Mouse (Mus musculus): ENCODE measurements around the gene Sec63. TPM values are rescaled to one million over a fixed set of nuclear protein-coding genes. Genes with fewer than 3 reads are reported as not detected.

The Sec63 gene
- polyA plus RNA-seq, 1 experiment from 2014 or later: 24.1 TPM

DNA sequence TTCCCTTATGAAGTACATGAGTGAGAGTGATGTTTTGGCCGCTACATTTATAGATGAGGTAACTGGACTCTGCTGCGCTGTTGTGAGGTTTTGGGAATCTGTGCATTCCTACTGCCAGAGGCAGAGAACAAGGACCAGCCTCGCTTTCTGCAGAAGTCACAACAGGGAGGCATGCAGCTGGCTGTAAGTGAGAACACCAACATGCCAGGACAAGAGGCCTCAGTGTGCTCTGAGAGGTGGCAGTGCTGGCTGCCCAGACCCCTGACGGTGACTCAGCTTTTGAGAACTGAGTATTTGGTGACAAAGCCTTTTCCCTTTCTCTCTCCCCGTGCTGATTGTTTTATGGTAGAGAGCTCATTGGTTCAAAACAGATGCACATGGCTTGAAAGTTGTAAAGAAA is 103.4 kb downstream of the Sec63 start:
- H3K4me3 ChIP-seq (replicated peaks; ENCODE audit: low read length): no peak overlapping the region
- no peak overlapping the region for H3K27ac ChIP-seq (ENCODE audit: low read length)
- no peak for ATAC-seq
- 24% methylated on average over 5 of the region's 5 CpGs for WGBS
- H3K9me3 ChIP-seq (ENCODE audit: control insufficient read depth, low read length): no peaks in the 10 kb centered on the region
- H3K4me2 ChIP-seq (ENCODE audit: low read length): no peak overlapping the region
- no peaks in the 10 kb centered on the region for H3K36me3 ChIP-seq (ENCODE audit: control insufficient read depth, insufficient read depth)
- H3K4me1 ChIP-seq (replicated peaks; ENCODE audit: control insufficient read depth, insufficient read depth, low read length): peaks cover 36% of the 10 kb centered on the region
- H3K27me3 ChIP-seq (replicated peaks; ENCODE audit: control insufficient read depth, insufficient read depth, low read length): peaks cover 6% of the 10 kb centered on the region
- no peak overlapping the region for H3K9ac ChIP-seq (replicated peaks; ENCODE audit: low read depth, low read length)

DNA sequence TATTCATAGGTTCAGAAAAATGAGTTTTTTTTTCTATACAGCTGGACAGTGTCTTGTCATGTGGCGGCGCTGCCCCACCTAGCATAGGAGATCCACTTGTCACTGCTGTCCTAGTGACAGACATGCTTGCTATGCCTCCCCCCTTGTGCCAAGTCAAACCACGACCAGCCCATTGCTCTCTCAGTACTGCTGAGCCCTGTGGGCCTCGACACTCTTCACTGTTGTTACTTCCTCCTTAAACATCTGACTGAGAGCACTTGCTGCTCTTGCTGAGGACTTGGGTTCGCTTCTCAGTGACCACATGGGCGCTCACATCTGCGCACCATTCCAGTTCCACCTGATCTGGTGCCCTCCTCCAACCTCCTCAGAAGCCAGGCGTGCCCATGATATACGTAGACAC is 107.1 kb downstream of the Sec63 start:
- no peak for ATAC-seq
- Histone ChIP-seq H3K9ac (replicated peaks; ENCODE audit: low read depth, low read length) (no peak overlapping the region), H3K4me3 (replicated peaks; ENCODE audit: low read length) (no peak overlapping the region), H3K36me3 (ENCODE audit: control insufficient read depth, insufficient read depth) (no peaks in the 10 kb centered on the region), H3K27ac (ENCODE audit: low read length) (no peak overlapping the region), H3K9me3 (ENCODE audit: control insufficient read depth, low read length) (no peaks in the 10 kb centered on the region), H3K27me3 (replicated peaks; ENCODE audit: control insufficient read depth, insufficient read depth, low read length) (peaks cover 4% of the 10 kb centered on the region; the same call in 1 of the 2 replicates), H3K4me2 (ENCODE audit: low read length) (no peak overlapping the region), H3K4me1 (replicated peaks; ENCODE audit: control insufficient read depth, insufficient read depth, low read length) (peaks cover 35% of the 10 kb centered on the region)
- 96% methylated on average over 9 of the region's 9 CpGs for WGBS

DNA sequence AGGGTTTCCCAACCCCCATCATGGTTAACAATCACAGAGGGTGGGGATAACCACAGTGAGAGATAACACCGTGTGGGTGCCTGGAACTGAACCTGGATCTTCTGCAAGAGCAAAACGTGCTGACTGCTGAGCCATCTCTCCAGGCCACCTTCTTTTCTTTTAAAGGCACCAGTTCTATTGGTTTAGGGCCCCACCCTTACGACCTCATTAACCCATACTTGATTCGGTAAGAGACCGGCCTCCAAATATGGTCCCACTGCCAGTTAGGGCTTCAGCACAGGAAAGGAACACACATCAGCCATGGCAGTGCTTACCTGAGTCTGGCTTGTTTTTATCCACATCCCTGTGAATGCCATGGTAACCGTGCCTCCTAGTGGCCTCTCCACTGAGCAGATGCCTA is 108.2 kb downstream of the Sec63 start:
- Histone ChIP-seq H3K36me3 (ENCODE audit: control insufficient read depth, insufficient read depth) (no peaks in the 10 kb centered on the region), H3K4me3 (replicated peaks; ENCODE audit: low read length) (no peak overlapping the region), H3K9me3 (ENCODE audit: control insufficient read depth, low read length) (no peaks in the 10 kb centered on the region), H3K9ac (replicated peaks; ENCODE audit: low read depth, low read length) (no peak overlapping the region), H3K27me3 (replicated peaks; ENCODE audit: control insufficient read depth, insufficient read depth, low read length) (peaks cover 4% of the 10 kb centered on the region; the same call in 1 of the 2 replicates), H3K4me2 (ENCODE audit: low read length) (no peak overlapping the region), H3K27ac (ENCODE audit: low read length) (no peak overlapping the region), H3K4me1 (replicated peaks; ENCODE audit: control insufficient read depth, insufficient read depth, low read length) (peaks cover 26% of the 10 kb centered on the region)
- 83% methylated on average over 6 of the region's 6 CpGs for WGBS
- no peak for ATAC-seq

DNA sequence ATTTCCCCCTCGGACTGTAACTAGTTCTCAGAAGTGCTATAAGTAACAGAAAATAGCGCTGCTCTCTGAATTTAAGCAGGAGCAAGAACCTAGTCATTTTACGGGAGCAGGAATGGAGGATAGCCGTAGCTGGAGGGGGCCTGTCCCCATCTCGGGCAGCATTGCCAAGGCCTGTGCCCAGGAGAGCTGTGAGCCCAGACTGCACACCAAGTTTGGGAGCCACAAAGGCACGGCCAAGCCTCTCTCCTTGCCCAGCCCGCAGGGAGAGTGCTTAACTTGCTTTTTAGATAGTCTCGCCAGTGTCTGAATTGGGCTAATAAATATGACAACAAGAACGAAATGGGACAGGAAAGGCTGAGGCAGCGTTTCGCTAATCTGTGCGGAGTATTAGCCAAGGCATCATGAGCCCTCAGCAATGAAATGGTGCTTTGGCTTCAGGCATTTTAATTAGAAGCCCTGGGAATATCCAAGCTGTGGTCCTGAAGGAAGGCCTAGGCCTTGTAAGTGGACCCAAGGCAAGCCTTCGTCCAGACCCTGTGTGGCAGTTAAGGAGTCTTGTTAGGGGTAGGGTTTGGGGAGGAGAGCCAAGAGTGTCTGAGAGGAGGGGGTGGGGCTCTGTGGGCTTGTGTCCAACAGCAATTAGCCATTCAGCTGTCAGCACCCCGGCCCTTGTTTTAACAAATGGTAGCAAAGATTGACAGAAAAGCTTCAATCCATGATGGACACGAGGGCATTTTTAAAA is 111.1 kb downstream of the Sec63 start:
- Histone ChIP-seq H3K4me3 (replicated peaks; ENCODE audit: low read length) (no peak overlapping the region), H3K9me3 (ENCODE audit: control insufficient read depth, low read length) (no peaks in the 10 kb centered on the region), H3K4me2 (ENCODE audit: low read length) (peak overlapping the region; percentile 20), H3K36me3 (ENCODE audit: control insufficient read depth, insufficient read depth) (no peaks in the 10 kb centered on the region), H3K27me3 (replicated peaks; ENCODE audit: control insufficient read depth, insufficient read depth, low read length) (no peaks in the 10 kb centered on the region; the same call in 1 of the 2 replicates), H3K9ac (replicated peaks; ENCODE audit: low read depth, low read length) (no peak overlapping the region), H3K4me1 (replicated peaks; ENCODE audit: control insufficient read depth, insufficient read depth, low read length) (peaks cover 18% of the 10 kb centered on the region), H3K27ac (ENCODE audit: low read length) (peak overlapping the region; percentile 7)
- ATAC-seq: peak; percentile 94
- WGBS: 28% methylated on average over 15 of the region's 15 CpGs

DNA sequence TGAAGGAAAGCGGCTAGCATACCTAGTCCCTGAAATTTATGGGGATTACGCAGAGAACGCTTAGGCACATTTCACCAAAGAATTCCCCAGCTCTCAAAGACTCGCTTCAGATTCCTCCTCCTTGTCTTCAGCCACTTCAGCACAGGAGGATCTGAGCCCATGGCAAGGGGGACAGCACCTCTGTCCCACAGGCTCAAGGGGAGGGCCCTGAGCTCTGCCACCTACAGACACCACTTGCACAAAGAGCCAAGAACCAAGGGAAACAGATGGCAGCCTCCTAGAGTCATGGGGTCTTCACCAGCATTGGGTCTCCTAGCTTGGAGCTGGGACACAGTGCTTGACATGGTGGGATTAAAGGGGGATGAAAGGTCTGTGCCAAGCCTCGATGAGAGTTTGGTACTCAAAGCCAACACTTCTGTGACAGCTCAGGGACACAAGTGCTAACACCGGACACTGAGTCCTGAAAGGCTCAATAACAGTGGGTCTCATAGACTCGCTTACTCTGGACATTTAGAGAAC is 111.8 kb downstream of the Sec63 start:
- peak; percentile 49 for ATAC-seq
- Histone ChIP-seq H3K27ac (ENCODE audit: low read length) (peak overlapping the region; percentile 7), H3K4me3 (replicated peaks; ENCODE audit: low read length) (no peak overlapping the region), H3K4me1 (replicated peaks; ENCODE audit: control insufficient read depth, insufficient read depth, low read length) (peaks cover 18% of the 10 kb centered on the region), H3K9me3 (ENCODE audit: control insufficient read depth, low read length) (no peaks in the 10 kb centered on the region), H3K36me3 (ENCODE audit: control insufficient read depth, insufficient read depth) (no peaks in the 10 kb centered on the region), H3K9ac (replicated peaks; ENCODE audit: low read depth, low read length) (no peak overlapping the region), H3K4me2 (ENCODE audit: low read length) (no peak overlapping the region), H3K27me3 (replicated peaks; ENCODE audit: control insufficient read depth, insufficient read depth, low read length) (no peaks in the 10 kb centered on the region; the same call in 1 of the 2 replicates)
- WGBS: 25% methylated on average over 7 of the region's 7 CpGs

DNA sequence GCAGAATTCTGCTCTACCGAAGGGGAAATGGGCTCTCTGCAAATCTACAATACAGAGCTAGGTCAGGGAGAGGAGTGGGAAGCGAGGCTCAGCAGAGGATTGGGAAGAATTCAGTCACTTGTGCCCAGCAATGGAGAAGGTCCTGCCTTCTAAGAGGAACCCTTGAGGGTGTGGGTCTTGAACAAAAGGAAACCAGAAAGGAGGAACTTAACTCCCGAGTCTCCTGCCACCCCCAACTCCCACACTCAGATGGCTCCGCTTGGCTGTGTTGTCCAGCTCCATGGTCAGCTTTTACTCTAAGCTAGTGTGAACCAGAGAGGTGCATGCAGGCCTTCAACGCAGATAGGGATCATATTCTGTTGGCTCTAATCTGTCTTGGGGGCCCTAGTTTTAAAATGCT is 114.9 kb downstream of the Sec63 start:
- Histone ChIP-seq H3K4me2 (ENCODE audit: low read length) (no peak overlapping the region), H3K9ac (replicated peaks; ENCODE audit: low read depth, low read length) (no peak overlapping the region), H3K36me3 (ENCODE audit: control insufficient read depth, insufficient read depth) (no peaks in the 10 kb centered on the region), H3K4me3 (replicated peaks; ENCODE audit: low read length) (no peak overlapping the region), H3K27me3 (replicated peaks; ENCODE audit: control insufficient read depth, insufficient read depth, low read length) (no peaks in the 10 kb centered on the region), H3K4me1 (replicated peaks; ENCODE audit: control insufficient read depth, insufficient read depth, low read length) (peaks cover 18% of the 10 kb centered on the region), H3K27ac (ENCODE audit: low read length) (no peak overlapping the region), H3K9me3 (ENCODE audit: control insufficient read depth, low read length) (no peaks in the 10 kb centered on the region)
- WGBS: 72% methylated on average over 5 of the region's 5 CpGs
- no peak for ATAC-seq

DNA sequence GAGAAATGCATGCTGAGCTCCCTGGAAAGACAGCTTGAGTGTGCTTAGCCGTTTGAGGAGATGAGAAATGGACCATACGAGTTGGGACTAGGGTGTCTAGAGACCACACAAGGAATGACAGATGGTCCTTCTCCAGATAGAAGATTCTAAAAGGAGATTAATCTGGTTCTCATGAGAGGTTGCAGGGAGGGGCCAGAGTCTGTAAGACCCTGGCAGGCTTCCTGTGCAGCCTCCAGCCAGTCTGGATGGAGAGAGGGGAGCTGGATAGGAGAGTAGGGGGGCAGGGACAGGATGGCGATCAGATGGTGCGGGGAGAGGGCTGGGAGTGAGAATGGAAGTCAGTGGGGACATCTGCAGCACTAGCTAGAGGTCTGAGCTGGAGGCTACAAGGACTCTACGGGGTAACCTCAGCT is 118.0 kb downstream of the Sec63 start:
- Histone ChIP-seq H3K4me3 (replicated peaks; ENCODE audit: low read length) (no peak overlapping the region), H3K27ac (ENCODE audit: low read length) (no peak overlapping the region), H3K27me3 (replicated peaks; ENCODE audit: control insufficient read depth, insufficient read depth, low read length) (no peaks in the 10 kb centered on the region), H3K4me1 (replicated peaks; ENCODE audit: control insufficient read depth, insufficient read depth, low read length) (no peaks in the 10 kb centered on the region), H3K9ac (replicated peaks; ENCODE audit: low read depth, low read length) (no peak overlapping the region), H3K4me2 (ENCODE audit: low read length) (no peak overlapping the region), H3K36me3 (ENCODE audit: control insufficient read depth, insufficient read depth) (no peaks in the 10 kb centered on the region), H3K9me3 (ENCODE audit: control insufficient read depth, low read length) (no peaks in the 10 kb centered on the region)
- 76% methylated on average over 5 of the region's 5 CpGs for WGBS
- ATAC-seq: 0 out of 2 replicates have a peak, but pooled peaks have one; percentile 33

DNA sequence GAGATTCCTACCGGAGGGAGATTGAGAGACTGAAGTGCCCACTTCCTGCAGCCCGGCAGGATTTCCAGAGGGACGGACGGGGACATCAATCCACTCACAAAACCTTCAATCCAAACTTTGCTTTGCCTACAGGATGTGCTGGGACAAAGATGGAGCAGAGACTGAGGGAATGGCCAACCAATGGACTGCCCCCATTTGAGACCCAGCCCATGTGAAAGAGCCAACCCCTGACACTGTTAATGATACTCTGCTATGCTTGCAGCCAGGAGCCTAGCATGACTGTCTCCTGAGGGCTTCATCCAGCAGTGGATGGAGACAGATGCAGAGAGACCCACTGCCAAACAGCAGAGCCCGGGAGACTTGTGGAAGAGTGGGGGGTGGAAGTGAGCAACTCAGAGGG is 118.4 kb downstream of the Sec63 start:
- H3K4me3 ChIP-seq (replicated peaks; ENCODE audit: low read length): no peak overlapping the region
- H3K9me3 ChIP-seq (ENCODE audit: control insufficient read depth, low read length): no peaks in the 10 kb centered on the region
- H3K27ac ChIP-seq (ENCODE audit: low read length): no peak overlapping the region

More for the DNA sequence above, 118.4 kb downstream of the Sec63 start:
- ATAC-seq: no peak
- Histone ChIP-seq H3K4me2 (ENCODE audit: low read length) (no peak overlapping the region), H3K36me3 (ENCODE audit: control insufficient read depth, insufficient read depth) (no peaks in the 10 kb centered on the region), H3K4me1 (replicated peaks; ENCODE audit: control insufficient read depth, insufficient read depth, low read length) (no peaks in the 10 kb centered on the region), H3K9ac (replicated peaks; ENCODE audit: low read depth, low read length) (no peak overlapping the region), H3K27me3 (replicated peaks; ENCODE audit: control insufficient read depth, insufficient read depth, low read length) (no peaks in the 10 kb centered on the region)
- 93% methylated on average over 5 of the region's 5 CpGs for WGBS
